Mouse (Mus musculus) brain, embryonic 14.5 days (tissue): Measurements from ENCODE around the gene Gtf2ird1.

Experiments used
- CTCF ChIP-seq: fragments of 200-500 bp; IDR thresholded peaks from 2 replicates; pipeline ENCODE4 v1.5.1; 2012; ENCODE audit warnings: inconsistent platforms, mild to moderate bottlenecking, moderate library complexity, borderline replicate concordance; ENCODE audit not compliant: insufficient read depth, insufficient read length; ENCODE audit errors: extremely low read depth
- POLR2A ChIP-seq: fragments of 200-500 bp; IDR thresholded peaks from 2 replicates; pipeline ENCODE4 v1.6.1; 2012; ENCODE audit warnings: mild to moderate bottlenecking, inconsistent platforms, borderline replicate concordance; ENCODE audit not compliant: poor library complexity, insufficient read depth, insufficient read length, severe bottlenecking; ENCODE audit errors: extremely low read depth

DNA sequence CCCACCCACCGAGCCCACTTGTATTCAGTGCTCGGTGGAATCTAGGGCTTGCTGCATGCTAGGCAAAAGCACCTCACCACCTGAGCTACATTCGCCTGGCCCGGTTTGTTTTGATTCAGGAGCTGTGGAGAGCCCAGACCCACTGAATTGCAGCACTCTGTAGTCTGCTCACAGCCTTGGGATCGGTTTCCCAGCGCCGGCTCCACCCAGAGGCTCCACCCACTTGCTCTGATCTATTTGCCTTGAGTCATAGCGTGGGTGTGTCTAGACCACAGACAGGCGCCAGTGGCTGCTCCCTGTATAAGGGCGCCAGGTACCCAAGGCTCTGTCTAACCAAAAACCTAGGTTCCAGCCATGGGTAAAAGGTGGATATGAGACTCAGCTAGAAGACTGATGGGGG is 105.9 kb downstream of the Gtf2ird1 start:
- no peak for TF ChIP-seq CTCF
- TF ChIP-seq POLR2A = no peak
